Comparison of ENCODE assay signal across 11 mouse cellular contexts in the genomic region with DNA sequence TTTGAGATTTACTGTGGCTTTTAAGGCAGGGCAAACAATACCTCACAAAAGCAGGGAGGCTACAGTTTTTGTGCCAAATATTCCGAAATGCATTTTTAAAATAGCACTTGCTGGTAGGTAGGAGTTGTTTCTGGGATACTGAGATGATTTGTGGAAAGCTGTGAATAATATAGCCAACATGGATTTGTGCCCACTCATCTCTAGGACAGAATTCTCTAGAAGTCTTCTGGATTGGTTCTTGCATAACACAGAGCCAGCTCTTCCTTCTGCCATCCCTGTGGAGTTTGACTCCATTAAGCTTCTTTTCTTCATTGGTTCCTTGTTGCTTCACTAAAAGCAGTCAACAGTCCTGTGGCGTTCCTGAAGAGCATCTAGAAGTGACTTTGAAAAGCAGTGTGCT.
"Had no signal": no experiment of that assay in that cellular context is flagged by ENCODE, and none has a peak within 500 bp of the region (broad histone marks: within the 10 kb centered on the region; RNA-seq: fewer than 3 reads in every experiment).

No protein-coding gene starts in this region.

- DNase-seq: kidney, adult 11 months; kidney, adult 8-10 months; kidney, postnatal 10 days; kidney, postnatal 36 days; liver, postnatal 0 days; lung, embryonic 14.5 days; retina, postnatal 1 day; right cerebral cortex, postnatal 14 days; thymus, adult 2 months; thymus, postnatal 14 days; thymus, postnatal 4 days had no signal
